ENCODE assay signal across 8 mouse cellular contexts in the genomic region with DNA sequence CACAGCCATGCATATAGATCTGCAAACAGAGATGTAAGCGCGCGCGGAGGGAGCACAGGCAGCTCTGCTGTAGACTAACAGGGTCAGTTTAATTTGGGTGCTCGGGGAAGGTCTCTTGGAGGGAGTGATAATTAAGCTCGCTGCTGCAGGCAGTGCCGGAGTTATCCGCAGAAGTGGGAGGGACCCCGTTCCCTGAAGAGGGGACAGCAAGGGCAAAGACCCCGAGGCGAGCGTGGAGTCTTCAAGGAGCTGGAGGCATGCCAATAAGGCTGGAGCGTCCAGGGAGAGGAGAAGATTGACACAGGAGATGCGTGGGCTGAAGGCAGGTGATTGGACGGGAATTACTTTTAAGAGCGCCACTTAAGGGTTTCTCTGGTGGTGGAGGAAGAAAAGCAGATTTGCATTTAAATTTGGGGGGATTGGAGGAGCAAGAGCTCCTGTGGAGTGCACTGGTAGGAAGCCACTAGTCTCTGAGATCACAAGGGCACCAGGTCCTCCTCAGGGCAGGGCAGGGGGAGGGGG. TPM values are rescaled to one million over a fixed set of nuclear protein-coding genes. Genes with fewer than 3 reads are reported as not detected.
DNase-seq lines count a peak whose midpoint lies in the region; ATAC-seq and TF ChIP-seq lines count a peak whose summit lies in the region.

No protein-coding gene starts in this region.

- H3K9ac ChIP-seq in heart, postnatal 0 days (replicated peaks; ENCODE audit: low read depth, low read length) = no peak overlapping the region
- H3K9ac ChIP-seq in midbrain, postnatal 0 days (replicated peaks; ENCODE audit: low read length, poor library complexity, severe bottlenecking) = 0 out of 2 replicates have a peak overlapping the region, but pooled peaks have one; percentile 42

- WGBS in heart, postnatal 0 days = under 1% methylated on average over 16 of the region's 16 CpGs
- under 1% methylated on average over 16 of the region's 16 CpGs for WGBS in midbrain, postnatal 0 days

- TF ChIP-seq CTCF in heart, postnatal 0 days (IDR thresholded peaks at IDR 0.05; ENCODE audit: low read depth) = no peak
- TF ChIP-seq CTCF in midbrain, postnatal 0 days (IDR thresholded peaks at IDR 0.05) = 0 out of 2 replicates have a peak, but pooled peaks have one; percentile 1

- no peak for ATAC-seq in heart, postnatal 0 days (ENCODE audit: insufficient read depth, low read depth)
- peak; percentile 36 for ATAC-seq in midbrain, postnatal 0 days (ENCODE audit: low FRiP score)

- peak overlapping the region; percentile 34; the same call in 1 of the 2 replicates for H3K4me2 ChIP-seq in heart, postnatal 0 days (ENCODE audit: low read depth, low read length)
- H3K4me2 ChIP-seq in midbrain, postnatal 0 days (ENCODE audit: low read depth, low read length, poor library complexity, severe bottlenecking) = peak overlapping the region; percentile 62

- no peaks in the 10 kb centered on the region for H3K4me1 ChIP-seq in heart, postnatal 0 days (ENCODE audit: control insufficient read depth, insufficient read depth)
- peaks cover 16% of the 10 kb centered on the region; the same call in 1 of the 2 replicates for H3K4me1 ChIP-seq in midbrain, postnatal 0 days (ENCODE audit: insufficient read depth, low read length)

- peaks cover 14% of the 10 kb centered on the region for H3K27me3 ChIP-seq in heart, postnatal 0 days (ENCODE audit: control insufficient read depth, insufficient read depth, low read length)
- H3K27me3 ChIP-seq in midbrain, postnatal 0 days (ENCODE audit: insufficient read depth, low read length) = no peaks in the 10 kb centered on the region

- peak overlapping the region; percentile 22 for H3K4me3 ChIP-seq in heart, postnatal 0 days (ENCODE audit: low read depth, low read length)
- peak overlapping the region; percentile 29 for H3K4me3 ChIP-seq in midbrain, postnatal 0 days (ENCODE audit: low read depth, low read length)

- no peaks in the 10 kb centered on the region for H3K36me3 ChIP-seq in heart, postnatal 0 days (replicated peaks; ENCODE audit: control insufficient read depth, insufficient read depth, low read length)
- H3K36me3 ChIP-seq in midbrain, postnatal 0 days (ENCODE audit: insufficient read depth, low read length) = no peaks in the 10 kb centered on the region

- DNase-seq in kidney, postnatal 4 days = peak; percentile 30 to 47
- no peak for DNase-seq in kidney, postnatal 14 days
- DNase-seq in cerebellum, postnatal 10 days = peak; percentile 53 to 62
- DNase-seq in heart, postnatal 0 days (ENCODE audit: low spot score) = no peak
- peak; percentile 46 for DNase-seq in midbrain, postnatal 0 days (ENCODE audit: low spot score)
- no peak for DNase-seq in natural killer cell, adult 2 months (ENCODE audit: low spot score in 2 of 2)
- DNase-seq in adrenal gland, postnatal 10 days = no peak
- DNase-seq in thymus, postnatal 10 days (ENCODE audit: low spot score in 2 of 2) = no peak

- no peak overlapping the region for H3K27ac ChIP-seq in heart, postnatal 0 days (ENCODE audit: low read depth)
- H3K27ac ChIP-seq in midbrain, postnatal 0 days (ENCODE audit: low read depth, low read length) = no peak overlapping the region

- TF ChIP-seq EP300 in heart, postnatal 0 days (IDR thresholded peaks at IDR 0.05; ENCODE audit: low read depth) = no peak

- H3K9me3 ChIP-seq in heart, postnatal 0 days (replicated peaks; ENCODE audit: control insufficient read depth, low read length) = no peaks in the 10 kb centered on the region
- H3K9me3 ChIP-seq in midbrain, postnatal 0 days (ENCODE audit: low read length) = no peaks in the 10 kb centered on the region

RNA-seq across cellular contexts. Expression of gene Lep, which starts 43.1 kb away (rescaled TPM):
- not detected in 2 replicates for total RNA-seq in heart, postnatal 0 days (2014; rRNA removed; ENCODE audit: low replicate concordance)
- not detected in 2 replicates for polyA plus RNA-seq in heart, postnatal 0 days (2015; fragmentation: Nextera tagmentation; extraction: Ambion mirVana)
- not detected in 2 replicates for total RNA-seq in midbrain, postnatal 0 days (2014; rRNA removed)
- not detected in 2 replicates for polyA plus RNA-seq in midbrain, postnatal 0 days (2015; fragmentation: Nextera tagmentation; extraction: Ambion mirVana)
- total RNA-seq in adrenal gland, postnatal 10 days (2021) = 1 to 10 TPM; 6.8 to 8.6 TPM

Comparison
In these comparisons a context has a peak if more than half of its experiments do, and no peak if none do; other contexts are left out.
1. DNase-seq: peak in kidney, postnatal 4 days (2 of 2), cerebellum, postnatal 10 days (2 of 2) and midbrain, postnatal 0 days (single experiment); none in kidney, postnatal 14 days (single experiment), heart, postnatal 0 days (single experiment), natural killer cell, adult 2 months (0 of 2), adrenal gland, postnatal 10 days (single experiment) and thymus, postnatal 10 days (0 of 2).